ENCODE assay signal across 15 mouse cellular contexts in genomic region chr15:62327481-62327880, GRCm38 (mm10).
A peak's percentile ranks its signal among the peaks of the same experiment; 100 is the strongest.
DNase-seq lines count a peak whose midpoint lies in the region; ATAC-seq and TF ChIP-seq lines count a peak whose summit lies in the region.
"Had no signal": no experiment of that assay in that cellular context is flagged by ENCODE, and none has a peak within 500 bp of the region (broad histone marks: within the 10 kb centered on the region; RNA-seq: fewer than 3 reads in every experiment).

No protein-coding gene starts in this region.

- WGBS in liver, postnatal 0 days (ENCODE audit: insufficient replicate concordance): 72% methylated on average over 2 of the region's 2 CpGs
- whole genome bisulfite sequencing in liver, embryonic 11.5 days: 52% methylated on average over 2 of the region's 2 CpGs
- WGBS in heart, embryonic 15.5 days: 51% methylated on average over 2 of the region's 2 CpGs

- no peak overlapping the region for H3K9ac ChIP-seq in liver, postnatal 0 days (replicated peaks)
- no peak overlapping the region for H3K9ac ChIP-seq in liver, embryonic 11.5 days (ENCODE audit: low read depth, low read length)
- H3K9ac ChIP-seq in heart, embryonic 15.5 days: no peak overlapping the region
- H3K9ac ChIP-seq: forebrain, embryonic 15.5 days; hindbrain, embryonic 12.5 days; intestine, embryonic 15.5 days; limb, embryonic 12.5 days had no signal

- TF ChIP-seq CTCF in gastrocnemius, adult 2 months (IDR thresholded peaks at IDR 0.05): no peak
- no peak for TF ChIP-seq CTCF in liver, postnatal 0 days (IDR thresholded peaks at IDR 0.05; ENCODE audit: low read depth)

- peaks cover 20% of the 10 kb centered on the region for H3K4me1 ChIP-seq in liver, postnatal 0 days (ENCODE audit: insufficient read depth)
- H3K4me1 ChIP-seq in liver, embryonic 11.5 days (replicated peaks; ENCODE audit: control insufficient read depth, insufficient read depth, low read length): peaks cover 16% of the 10 kb centered on the region
- H3K4me1 ChIP-seq in heart, embryonic 15.5 days (replicated peaks): peaks cover 19% of the 10 kb centered on the region

- TF ChIP-seq EP300 in liver, postnatal 0 days (IDR thresholded peaks at IDR 0.05; ENCODE audit: low read depth): no peak

- no peak for ATAC-seq in liver, postnatal 0 days
- ATAC-seq in liver, embryonic 11.5 days (replicated peaks; ENCODE audit: low FRiP score): no peak
- no peak for ATAC-seq in heart, embryonic 15.5 days (replicated peaks; ENCODE audit: insufficient number of reproducible peaks, insufficient read depth, low FRiP score, low read depth)
- no peak for ATAC-seq in CD4-positive, CD25-positive, alpha-beta regulatory T cell, adult 4 months
- ATAC-seq: forebrain, embryonic 15.5 days had no signal

- no peak overlapping the region for H3K4me2 ChIP-seq in liver, postnatal 0 days (ENCODE audit: low read depth, low read length)
- H3K4me2 ChIP-seq in liver, embryonic 11.5 days: no peak overlapping the region
- no peak overlapping the region for H3K4me2 ChIP-seq in heart, embryonic 15.5 days
- H3K4me2 ChIP-seq: forebrain, embryonic 15.5 days; hindbrain, embryonic 12.5 days; limb, embryonic 12.5 days had no signal

- H3K27ac ChIP-seq in gastrocnemius, adult 2 months: peak overlapping the region; percentile 67
- peak overlapping the region; percentile 85 for H3K27ac ChIP-seq in liver, postnatal 0 days (ENCODE audit: low read depth)
- no peak overlapping the region for H3K27ac ChIP-seq in liver, embryonic 11.5 days (ENCODE audit: low read depth, low read length)
- peak overlapping the region; percentile 43; the same call in 1 of the 2 replicates for H3K27ac ChIP-seq in heart, embryonic 15.5 days
- H3K27ac ChIP-seq: forebrain, embryonic 15.5 days; hindbrain, embryonic 12.5 days; intestine, embryonic 15.5 days; limb, embryonic 12.5 days had no signal

- H3K4me3 ChIP-seq in gastrocnemius, adult 2 months: no peak overlapping the region
- no peak overlapping the region for H3K4me3 ChIP-seq in liver, postnatal 0 days (ENCODE audit: low read depth, low read length)
- H3K4me3 ChIP-seq in liver, embryonic 11.5 days (ENCODE audit: low read depth, low read length): no peak overlapping the region
- no peak overlapping the region for H3K4me3 ChIP-seq in heart, embryonic 15.5 days
- H3K4me3 ChIP-seq: forebrain, embryonic 15.5 days; hindbrain, embryonic 12.5 days; intestine, embryonic 15.5 days; limb, embryonic 12.5 days had no signal

- no peak for DNase-seq in gastrocnemius, adult 2 months
- no peak for DNase-seq in gastrocnemius, adult 18-20 months (ENCODE audit: low spot score)
- no peak for DNase-seq in liver, postnatal 0 days
- DNase-seq in liver, embryonic 11.5 days (ENCODE audit: low spot score): no peak
- peak; percentile 47 for DNase-seq in testis, postnatal 10 days (ENCODE audit: low spot score)
- DNase-seq in gastrocnemius, postnatal 14 days: no peak
- DNase-seq: B cell, adult 2 months; layer of hippocampus, adult 9-11 months; right cerebral cortex, postnatal 25 days had no signal

- H3K36me3 ChIP-seq in liver, postnatal 0 days (replicated peaks; ENCODE audit: insufficient read depth, low read length): no peaks in the 10 kb centered on the region
- no peaks in the 10 kb centered on the region for H3K36me3 ChIP-seq in liver, embryonic 11.5 days (ENCODE audit: control insufficient read depth, insufficient read depth, low read length)
- H3K36me3 ChIP-seq in heart, embryonic 15.5 days: no peaks in the 10 kb centered on the region
- H3K36me3 ChIP-seq: forebrain, embryonic 15.5 days; hindbrain, embryonic 12.5 days; intestine, embryonic 15.5 days; limb, embryonic 12.5 days had no signal

- no peaks in the 10 kb centered on the region for H3K9me3 ChIP-seq in liver, postnatal 0 days (ENCODE audit: low read length)
- no peaks in the 10 kb centered on the region for H3K9me3 ChIP-seq in liver, embryonic 11.5 days (ENCODE audit: control insufficient read depth, low read length)
- no peaks in the 10 kb centered on the region for H3K9me3 ChIP-seq in heart, embryonic 15.5 days (replicated peaks)
- H3K9me3 ChIP-seq: forebrain, embryonic 15.5 days; hindbrain, embryonic 12.5 days; intestine, embryonic 15.5 days; limb, embryonic 12.5 days had no signal

- H3K27me3 ChIP-seq in liver, postnatal 0 days (ENCODE audit: insufficient read depth, low read length): no peaks in the 10 kb centered on the region
- H3K27me3 ChIP-seq in liver, embryonic 11.5 days (replicated peaks; ENCODE audit: control insufficient read depth, insufficient read depth, low read length): no peaks in the 10 kb centered on the region
- no peaks in the 10 kb centered on the region for H3K27me3 ChIP-seq in heart, embryonic 15.5 days
- H3K27me3 ChIP-seq: forebrain, embryonic 15.5 days; hindbrain, embryonic 12.5 days; intestine, embryonic 15.5 days; limb, embryonic 12.5 days had no signal

- intact Hi-C loops in gastrocnemius, adult 2 months (cut with DNase I): no loop called here
- intact Hi-C loops in gastrocnemius, postnatal 14 days (cut with DNase I; ENCODE audit: low total_unique reads): no loop called here
